Mouse (Mus musculus): Measurements from ENCODE around the gene Adam12. TPM values are rescaled to one million over a fixed set of nuclear protein-coding genes. Genes with fewer than 3 reads are reported as not detected.

The Adam12 gene
- total RNA-seq, 2 experiments from 2014 or later: 0.19 TPM; not detected in 1

DNA sequence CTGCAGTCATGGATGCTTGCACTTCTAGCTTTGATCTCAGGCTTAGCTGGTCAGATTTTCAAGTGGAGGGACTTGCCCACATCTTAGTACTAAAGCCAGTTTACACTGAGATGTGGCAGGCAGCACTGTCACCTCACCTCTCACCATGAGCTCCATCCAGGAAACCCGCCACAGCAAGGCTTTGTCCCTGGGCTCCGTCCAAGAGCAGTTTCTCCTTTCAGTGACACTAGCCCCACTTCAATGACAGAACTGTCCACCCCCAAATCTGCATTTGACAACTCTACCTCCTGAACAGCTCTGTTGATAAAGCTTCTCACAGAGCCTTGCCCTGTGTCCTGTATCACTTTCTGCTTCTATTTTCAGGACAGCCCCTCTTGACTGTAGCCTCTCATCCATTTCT lies 383.8 kb downstream of the Adam12 start:
- ATAC-seq (replicated peaks; ENCODE audit: low FRiP score, low TSS enrichment, poor library complexity, severe bottlenecking): no peak

DNA sequence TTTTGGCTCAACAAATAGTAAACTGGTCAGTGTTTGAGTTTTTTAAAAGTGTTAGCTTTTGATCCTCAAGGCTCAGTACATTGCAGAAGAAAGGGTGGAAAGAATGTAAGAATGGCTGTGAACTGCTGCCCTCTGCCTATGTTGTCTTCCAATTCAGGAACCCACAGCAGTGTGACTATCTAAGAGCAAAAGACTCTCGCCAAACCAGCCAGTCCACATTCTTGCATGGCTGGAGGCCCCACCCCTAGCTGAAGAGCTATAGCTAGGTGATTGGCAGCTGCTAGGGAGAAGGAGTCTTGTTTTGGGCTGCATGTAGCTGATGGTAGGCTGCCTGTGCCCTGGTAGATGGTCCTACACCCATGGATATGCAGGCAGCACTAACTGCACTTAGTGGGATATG lies 384.8 kb downstream of the Adam12 start:
- no peak for ATAC-seq (replicated peaks; ENCODE audit: low FRiP score, low TSS enrichment, poor library complexity, severe bottlenecking)

DNA sequence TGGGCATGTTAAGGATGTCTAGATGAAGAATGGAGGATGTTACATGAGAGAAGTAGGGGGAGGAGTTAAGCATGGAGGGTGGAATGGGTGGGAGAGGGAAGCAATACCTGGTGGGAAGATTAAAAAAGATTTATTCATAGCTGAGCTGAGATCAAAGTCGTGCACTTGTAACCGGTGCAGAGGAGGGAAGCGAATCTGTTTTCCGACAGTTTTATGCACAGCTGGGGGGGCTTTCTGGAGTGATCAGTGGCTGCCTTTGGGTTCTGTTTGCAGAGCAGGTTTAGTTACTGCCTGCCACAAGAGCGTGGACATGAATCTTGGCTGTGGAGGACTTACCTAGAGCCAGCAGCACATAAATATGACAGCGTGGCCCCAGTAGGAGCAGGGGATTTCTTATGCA lies 389.9 kb downstream of the Adam12 start:
- ATAC-seq (replicated peaks; ENCODE audit: low FRiP score, low TSS enrichment, poor library complexity, severe bottlenecking): no peak

- ATAC-seq (replicated peaks; ENCODE audit: low FRiP score, low TSS enrichment, poor library complexity, severe bottlenecking): no peak
These were observed 392.4 kb downstream of the Adam12 start for GRCm38 (mm10) chr7:133839546-133839945.

Other genes starting within 250 kb of the Adam12 start
- gene D7Ertd443e, start 153.5 kb upstream of the Adam12 start, total RNA-seq (2014; fragmentation: Nextera tagmentation): not detected in 2 replicates
- gene D7Ertd443e, start 153.5 kb upstream of the Adam12 start, total RNA-seq (2017): not detected in 2 replicates